Mouse (Mus musculus) stomach, postnatal 0 days (tissue): ENCODE measurements around the gene Tmem8.

ENCODE experiments used
- CTCF ChIP-seq: IDR thresholded peaks from 2 replicates; pipeline ENCODE4 v1.5.1; 2016; ENCODE audit warnings: antibody characterized with exemption, low read depth, mild to moderate bottlenecking, moderate library complexity
- EP300 ChIP-seq: optimal IDR thresholded peaks from 2 replicates; pipeline ENCODE3; 2016; ENCODE audit warnings: antibody characterized with exemption

DNA sequence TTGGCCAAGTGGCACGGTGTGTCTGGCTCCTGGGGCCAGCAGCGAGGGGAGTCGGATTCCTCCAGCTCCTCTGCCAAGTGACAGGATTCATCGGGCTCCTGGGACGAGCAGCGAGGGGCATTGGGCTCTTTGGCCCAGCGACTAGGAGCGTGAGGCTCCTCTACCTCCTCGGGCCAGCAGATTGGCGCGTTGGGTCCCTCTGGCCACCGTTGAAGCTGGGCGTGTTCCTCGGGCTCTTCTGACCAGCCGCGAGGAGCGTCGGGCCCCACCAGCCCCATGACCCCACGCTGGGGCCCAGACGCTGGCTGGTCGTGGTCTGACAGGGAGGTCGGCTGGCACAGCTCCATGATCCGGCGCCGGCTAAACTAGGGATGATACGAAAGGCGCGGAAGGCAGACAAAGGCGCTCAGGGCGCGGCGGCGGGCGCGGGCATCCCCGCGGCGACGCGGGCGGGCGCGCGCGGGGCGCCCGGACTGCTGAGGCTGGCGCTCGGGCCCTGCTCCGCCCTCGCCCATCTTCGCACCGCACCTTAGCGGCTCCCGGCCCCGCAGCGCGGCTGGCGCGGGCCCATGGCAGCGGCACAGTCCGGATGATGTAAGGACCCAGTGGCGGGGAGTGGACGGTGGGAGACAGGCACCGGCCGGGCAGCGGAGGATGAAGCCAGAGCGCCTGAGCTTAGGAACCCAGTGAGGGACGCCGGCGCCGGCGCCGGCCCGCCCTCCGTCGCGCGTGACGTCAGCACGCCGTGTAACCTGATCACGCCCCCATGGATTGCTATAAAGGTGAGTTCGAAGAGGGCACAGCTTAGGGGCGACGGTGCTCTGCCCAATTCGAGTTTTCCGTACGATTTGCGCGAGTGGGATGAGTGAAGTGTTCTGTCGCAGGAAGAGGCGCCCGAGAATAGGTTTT is 44.0 kb upstream of the Tmem8 start, which contains the start of gene Rab11fip3:
- no peak for TF ChIP-seq CTCF
- no peak for TF ChIP-seq EP300
